Mouse (Mus musculus): Measurements from ENCODE around the gene Hs1bp3.

Gene Hs1bp3

GRCm38 (mm10) chr12:8335503-8335902 lies 22.3 kb downstream of the Hs1bp3 start:
- TF ChIP-seq POU5F1 (IDR thresholded peaks at IDR 0.05; ENCODE audit: borderline replicate concordance, low read length): no peak
- no peak for TF ChIP-seq NANOG (IDR thresholded peaks at IDR 0.05; ENCODE audit: borderline replicate concordance, low read length)
- TF ChIP-seq CTCF (conservative IDR thresholded peaks at IDR 0.05; ENCODE audit: low read length): no peak
- H3K4me1 ChIP-seq (replicated peaks; ENCODE audit: low read depth, low read length): peaks cover 48% of the 10 kb centered on the region
- no peaks in the 10 kb centered on the region for H3K9me3 ChIP-seq (ENCODE audit: low read length)
- H3K27me3 ChIP-seq (ENCODE audit: insufficient read depth, low read length): no peaks in the 10 kb centered on the region
- H3K4me3 ChIP-seq (replicated peaks; ENCODE audit: low read length): no peak overlapping the region
- H3K36me3 ChIP-seq (ENCODE audit: insufficient read depth, low read length): peaks cover 81% of the 10 kb centered on the region

GRCm38 (mm10) chr12:8336601-8337285 lies 23.5 kb downstream of the Hs1bp3 start:
- TF ChIP-seq POU5F1 (IDR thresholded peaks at IDR 0.05; ENCODE audit: borderline replicate concordance, low read length) (no peak), NANOG (IDR thresholded peaks at IDR 0.05; ENCODE audit: borderline replicate concordance, low read length) (no peak), CTCF (conservative IDR thresholded peaks at IDR 0.05; ENCODE audit: low read length) (no peak)
- Histone ChIP-seq H3K9me3 (ENCODE audit: low read length) (no peaks in the 10 kb centered on the region), H3K27me3 (ENCODE audit: insufficient read depth, low read length) (no peaks in the 10 kb centered on the region), H3K4me1 (replicated peaks; ENCODE audit: low read depth, low read length) (peaks cover 55% of the 10 kb centered on the region), H3K4me3 (replicated peaks; ENCODE audit: low read length) (no peak overlapping the region), H3K36me3 (ENCODE audit: insufficient read depth, low read length) (peaks cover 79% of the 10 kb centered on the region)

- TF ChIP-seq NANOG (IDR thresholded peaks at IDR 0.05; ENCODE audit: borderline replicate concordance, low read length) (no peak), CTCF (conservative IDR thresholded peaks at IDR 0.05; ENCODE audit: low read length) (peak; percentile 10; the same call in 1 of the 2 replicates), POU5F1 (IDR thresholded peaks at IDR 0.05; ENCODE audit: borderline replicate concordance, low read length) (no peak)
- no peaks in the 10 kb centered on the region for H3K9me3 ChIP-seq (ENCODE audit: low read length)
- peaks cover 54% of the 10 kb centered on the region for H3K4me1 ChIP-seq (replicated peaks; ENCODE audit: low read depth, low read length)
- no peak overlapping the region for H3K4me3 ChIP-seq (replicated peaks; ENCODE audit: low read length)
- H3K36me3 ChIP-seq (ENCODE audit: insufficient read depth, low read length): peaks cover 80% of the 10 kb centered on the region
- no peaks in the 10 kb centered on the region for H3K27me3 ChIP-seq (ENCODE audit: insufficient read depth, low read length)
Measured at GRCm38 (mm10) chr12:8337286-8338060, 24.2 kb downstream of the Hs1bp3 start.

GRCm38 (mm10) chr12:8338491-8338890 lies 25.3 kb downstream of the Hs1bp3 start:
- H3K27me3 ChIP-seq (ENCODE audit: insufficient read depth, low read length): no peaks in the 10 kb centered on the region
- peaks cover 86% of the 10 kb centered on the region for H3K36me3 ChIP-seq (ENCODE audit: insufficient read depth, low read length)
- no peak overlapping the region for H3K4me3 ChIP-seq (replicated peaks; ENCODE audit: low read length)
- peaks cover 54% of the 10 kb centered on the region for H3K4me1 ChIP-seq (replicated peaks; ENCODE audit: low read depth, low read length)
- H3K9me3 ChIP-seq (ENCODE audit: low read length): no peaks in the 10 kb centered on the region
- TF ChIP-seq NANOG (IDR thresholded peaks at IDR 0.05; ENCODE audit: borderline replicate concordance, low read length) (no peak), POU5F1 (IDR thresholded peaks at IDR 0.05; ENCODE audit: borderline replicate concordance, low read length) (no peak)

- no peaks in the 10 kb centered on the region for H3K27me3 ChIP-seq (ENCODE audit: insufficient read depth, low read length)
- H3K4me1 ChIP-seq (replicated peaks; ENCODE audit: low read depth, low read length): peaks cover 54% of the 10 kb centered on the region
- no peak for TF ChIP-seq NANOG (IDR thresholded peaks at IDR 0.05; ENCODE audit: borderline replicate concordance, low read length)
- TF ChIP-seq POU5F1 (IDR thresholded peaks at IDR 0.05; ENCODE audit: borderline replicate concordance, low read length): no peak
- no peak for TF ChIP-seq CTCF (conservative IDR thresholded peaks at IDR 0.05; ENCODE audit: low read length)
- H3K9me3 ChIP-seq (ENCODE audit: low read length): no peaks in the 10 kb centered on the region
- peak overlapping the region; percentile 21 for H3K4me3 ChIP-seq (replicated peaks; ENCODE audit: low read length)
- peaks cover 82% of the 10 kb centered on the region for H3K36me3 ChIP-seq (ENCODE audit: insufficient read depth, low read length)
Measured at GRCm38 (mm10) chr12:8338918-8339317, 25.7 kb downstream of the Hs1bp3 start.

GRCm38 (mm10) chr12:8339591-8340319 lies 26.5 kb downstream of the Hs1bp3 start:
- H3K36me3 ChIP-seq (ENCODE audit: insufficient read depth, low read length): peaks cover 76% of the 10 kb centered on the region
- no peaks in the 10 kb centered on the region for H3K27me3 ChIP-seq (ENCODE audit: insufficient read depth, low read length)
- peaks cover 54% of the 10 kb centered on the region for H3K4me1 ChIP-seq (replicated peaks; ENCODE audit: low read depth, low read length)
- TF ChIP-seq NANOG (IDR thresholded peaks at IDR 0.05; ENCODE audit: borderline replicate concordance, low read length): no peak
- H3K9me3 ChIP-seq (ENCODE audit: low read length): no peaks in the 10 kb centered on the region
- H3K4me3 ChIP-seq (replicated peaks; ENCODE audit: low read length): peak overlapping the region; percentile 21

GRCm38 (mm10) chr12:8341008-8341407 lies 27.8 kb downstream of the Hs1bp3 start:
- no peak overlapping the region for H3K4me3 ChIP-seq (replicated peaks; ENCODE audit: low read length)
- H3K4me1 ChIP-seq (replicated peaks; ENCODE audit: low read depth, low read length): peaks cover 54% of the 10 kb centered on the region
- peaks cover 66% of the 10 kb centered on the region for H3K36me3 ChIP-seq (ENCODE audit: insufficient read depth, low read length)
- no peaks in the 10 kb centered on the region for H3K9me3 ChIP-seq (ENCODE audit: low read length)
- TF ChIP-seq CTCF (conservative IDR thresholded peaks at IDR 0.05; ENCODE audit: low read length) (no peak), NANOG (IDR thresholded peaks at IDR 0.05; ENCODE audit: borderline replicate concordance, low read length) (no peak), POU5F1 (IDR thresholded peaks at IDR 0.05; ENCODE audit: borderline replicate concordance, low read length) (no peak)
- no peaks in the 10 kb centered on the region for H3K27me3 ChIP-seq (ENCODE audit: insufficient read depth, low read length)

GRCm38 (mm10) chr12:8343381-8343780 lies 30.1 kb downstream of the Hs1bp3 start:
- no peak for TF ChIP-seq NANOG (IDR thresholded peaks at IDR 0.05; ENCODE audit: borderline replicate concordance, low read length)
- TF ChIP-seq POU5F1 (IDR thresholded peaks at IDR 0.05; ENCODE audit: borderline replicate concordance, low read length): no peak
- no peak for TF ChIP-seq CTCF (conservative IDR thresholded peaks at IDR 0.05; ENCODE audit: low read length)
- Histone ChIP-seq H3K27me3 (ENCODE audit: insufficient read depth, low read length) (no peaks in the 10 kb centered on the region), H3K36me3 (ENCODE audit: insufficient read depth, low read length) (peaks cover 43% of the 10 kb centered on the region), H3K4me3 (replicated peaks; ENCODE audit: low read length) (no peak overlapping the region), H3K4me1 (replicated peaks; ENCODE audit: low read depth, low read length) (peaks cover 35% of the 10 kb centered on the region), H3K9me3 (ENCODE audit: low read length) (no peaks in the 10 kb centered on the region)
